Mouse (Mus musculus): ENCODE results near the gene 4933427D14Rik.

DNA sequence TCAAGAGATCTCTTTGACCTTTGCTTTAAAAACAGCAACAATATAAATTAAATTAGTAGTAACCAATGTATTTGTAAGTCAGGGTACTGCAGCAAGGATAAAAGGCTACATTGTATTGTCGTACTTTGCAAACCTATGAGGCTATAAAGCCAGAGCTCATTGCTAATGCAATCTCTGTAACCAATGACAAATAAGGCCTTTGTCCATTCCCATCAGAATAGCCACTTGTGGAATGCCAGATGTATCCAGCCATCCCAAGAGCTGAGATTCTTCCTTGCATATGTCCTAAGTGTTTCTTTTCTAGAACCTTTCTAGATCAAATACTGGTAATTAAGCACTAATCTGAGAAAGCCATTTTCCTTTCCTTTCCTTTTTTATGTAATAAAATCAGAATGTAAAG, 16.4 kb downstream of the 4933427D14Rik start:
- TF ChIP-seq HCFC1 (IDR thresholded peaks at IDR 0.05; ENCODE audit: borderline replicate concordance, insufficient read depth, low read length) = no peak
- no peak for TF ChIP-seq ZC3H11A (IDR thresholded peaks at IDR 0.05; ENCODE audit: borderline replicate concordance, low read depth, low read length)
- TF ChIP-seq MAFK (IDR thresholded peaks at IDR 0.05; ENCODE audit: insufficient read depth, low read depth, low read length) = no peak

Measured in ES-E14 (cell line).